Mouse (Mus musculus) ES-Bruce4 (cell line): Measurements from ENCODE around the gene Ugt1a10. TPM values are rescaled to one million over a fixed set of nuclear protein-coding genes. Genes with fewer than 3 reads are reported as not detected.
"Not testable (repeated sequence)": the region's sequence is repeated elsewhere in the genome, so short reads cannot be mapped to it uniquely, and the experiment has no call there.

Experiments
- H3K27ac ChIP-seq: 2 replicates; pipeline ENCODE4 v1.5.1; 2012; ENCODE audit warnings: low read length, inconsistent platforms; ENCODE audit not compliant: insufficient read depth
- H3K27me3 ChIP-seq: 2 replicates; pipeline ENCODE4 v1.6.1; 2012; ENCODE audit warnings: mild to moderate bottlenecking, low read length, inconsistent platforms; ENCODE audit not compliant: control insufficient read depth, poor library complexity, insufficient read depth, severe bottlenecking
- H3K36me3 ChIP-seq: 2 replicates; pipeline ENCODE4 v1.6.1; 2012; ENCODE audit warnings: inconsistent platforms, mild to moderate bottlenecking, low read length, moderate library complexity; ENCODE audit not compliant: control insufficient read depth, poor library complexity, insufficient read depth, severe bottlenecking
- H3K4me1 ChIP-seq: one replicate; pipeline ENCODE4 v1.8.1; 2011; ENCODE audit warnings: low read length; ENCODE audit not compliant: control insufficient read depth, insufficient read depth
- H3K4me3 ChIP-seq: 2 replicates; pipeline ENCODE4 v1.5.1; 2011; ENCODE audit warnings: low read depth, mild to moderate bottlenecking, low read length
- H3K9ac ChIP-seq: 2 replicates; pipeline ENCODE4 v1.6.1; 2012; ENCODE audit warnings: low read depth, mild to moderate bottlenecking, inconsistent platforms; ENCODE audit not compliant: poor library complexity, severe bottlenecking
- H3K9me3 ChIP-seq: replicated peaks from 2 replicates; pipeline ENCODE4 v1.6.1; 2012; ENCODE audit warnings: mild to moderate bottlenecking, low read length, inconsistent platforms; ENCODE audit not compliant: control insufficient read depth, poor library complexity, insufficient read depth, severe bottlenecking
- CTCF ChIP-seq: IDR thresholded peaks from one replicate; pipeline ENCODE4 v1.8.1; 2011; ENCODE audit warnings: low read depth, low read length
- EP300 ChIP-seq: IDR thresholded peaks from 2 replicates; pipeline ENCODE4 v1.6.1; 2011; ENCODE audit warnings: low read depth, low read length; ENCODE audit not compliant: insufficient read depth
- POLR2A ChIP-seq: IDR thresholded peaks from one replicate; pipeline ENCODE4 v1.8.1; 2011; ENCODE audit warnings: low read length; ENCODE audit not compliant: insufficient read depth
- polyA plus RNA-seq: library from polyadenylated mRNA; stranded (reverse); fragments of >200 nt; gene quantifications from 2 replicates; pipeline ENCODE4 v1.2.4, GENCODE M21; 2011; ENCODE audit warnings: low read depth; ENCODE audit not compliant: missing spikeins, insufficient read depth, insufficient read length

Gene Ugt1a10
- polyA plus RNA-seq, 1 experiment: not detected

- TF ChIP-seq EP300: no peak
- TF ChIP-seq CTCF: no peak
- no peak for TF ChIP-seq POLR2A
- Histone ChIP-seq H3K4me3 (no peak overlapping the region), H3K4me1 (no peaks in the 10 kb centered on the region), H3K36me3 (no peaks in the 10 kb centered on the region), H3K27ac (no peak overlapping the region), H3K27me3 (no peaks in the 10 kb centered on the region), H3K9ac (no peak overlapping the region), H3K9me3 (peaks cover 8% of the 10 kb centered on the region)
Measured at GRCm38 (mm10) chr1:88218051-88218450, 162.9 kb downstream of the Ugt1a10 start.

DNA sequence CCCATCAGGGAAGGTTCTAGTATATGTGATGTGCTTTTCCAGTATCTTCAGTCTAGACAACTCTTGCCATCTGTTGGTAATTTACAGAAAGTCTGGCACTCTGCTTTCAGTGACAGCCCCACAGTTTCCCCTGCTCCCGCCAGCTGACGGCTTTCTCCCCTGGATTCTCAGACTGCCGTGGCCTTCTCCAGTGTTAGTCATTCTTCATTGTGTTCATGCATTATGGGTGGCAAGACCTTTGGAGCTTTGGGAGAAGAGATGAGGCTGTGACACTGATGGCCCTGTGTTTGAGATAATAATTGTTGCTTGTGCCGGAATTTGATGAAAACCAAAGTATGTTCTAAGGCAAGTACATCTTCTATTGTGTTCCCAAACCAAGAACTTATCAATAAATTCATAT, 163.4 kb downstream of the Ugt1a10 start:
- Histone ChIP-seq H3K27me3 (no peaks in the 10 kb centered on the region), H3K9me3 (peaks cover 8% of the 10 kb centered on the region), H3K9ac (no peak overlapping the region), H3K36me3 (no peaks in the 10 kb centered on the region), H3K4me1 (no peaks in the 10 kb centered on the region), H3K27ac (no peak overlapping the region), H3K4me3 (no peak overlapping the region)
- TF ChIP-seq EP300: no peak
- TF ChIP-seq CTCF: no peak
- no peak for TF ChIP-seq POLR2A

DNA sequence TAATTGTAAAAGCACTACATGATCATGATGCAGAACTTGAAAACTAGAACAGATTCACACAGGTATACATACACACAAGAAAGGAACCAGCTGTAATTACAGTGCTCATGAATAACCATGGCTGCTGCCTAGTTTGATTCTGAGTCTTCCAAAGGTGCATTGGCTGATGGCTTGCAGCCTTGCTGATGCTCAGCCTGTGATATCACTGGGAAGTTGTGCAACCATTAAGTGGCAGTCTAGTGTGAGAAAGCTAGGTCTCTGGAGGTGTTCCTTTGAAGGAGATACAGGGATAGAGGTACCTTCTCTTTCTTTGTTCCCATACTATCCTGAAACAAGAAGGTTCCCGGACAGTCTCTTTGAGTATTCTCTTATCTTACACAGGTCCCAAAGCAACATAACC, 163.9 kb downstream of the Ugt1a10 start:
- Histone ChIP-seq H3K4me1 (no peaks in the 10 kb centered on the region), H3K27ac (no peak overlapping the region), H3K9me3 (peaks cover 8% of the 10 kb centered on the region), H3K4me3 (no peak overlapping the region), H3K9ac (no peak overlapping the region), H3K36me3 (no peaks in the 10 kb centered on the region), H3K27me3 (no peaks in the 10 kb centered on the region)
- TF ChIP-seq CTCF (no peak), EP300 (no peak), POLR2A (no peak)

DNA sequence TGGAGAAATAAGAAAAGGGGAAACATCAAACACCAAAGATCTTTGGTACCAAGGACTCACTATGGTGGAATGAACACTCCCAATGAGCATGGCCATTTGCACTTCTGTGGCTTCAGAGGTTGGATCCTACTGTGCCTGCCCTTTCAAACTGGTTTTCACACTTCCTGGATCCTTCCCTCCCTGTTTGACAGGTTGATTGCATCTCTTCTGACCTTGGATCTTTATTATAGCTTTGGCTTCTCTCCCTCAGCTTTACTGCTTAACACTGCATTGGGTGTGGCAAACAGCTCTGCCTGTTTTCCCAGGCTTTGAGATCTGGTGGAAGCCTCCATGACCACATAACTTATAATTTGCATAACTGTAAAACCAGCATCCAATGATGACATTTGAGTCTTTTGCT, 165.1 kb downstream of the Ugt1a10 start:
- H3K36me3 ChIP-seq: no peaks in the 10 kb centered on the region
- no peak for TF ChIP-seq EP300
- TF ChIP-seq POLR2A: no peak
- no peak for TF ChIP-seq CTCF
- peaks cover 8% of the 10 kb centered on the region for H3K9me3 ChIP-seq
- H3K4me3 ChIP-seq: no peak overlapping the region
- H3K27me3 ChIP-seq: no peaks in the 10 kb centered on the region
- H3K27ac ChIP-seq: no peak overlapping the region
- H3K9ac ChIP-seq: no peak overlapping the region
- H3K4me1 ChIP-seq: no peaks in the 10 kb centered on the region

- Histone ChIP-seq H3K36me3 (no peaks in the 10 kb centered on the region), H3K27me3 (no peaks in the 10 kb centered on the region), H3K9me3 (peaks cover 4% of the 10 kb centered on the region), H3K4me1 (no peaks in the 10 kb centered on the region), H3K9ac (no peak overlapping the region), H3K4me3 (no peak overlapping the region), H3K27ac (no peak overlapping the region)
- no peak for TF ChIP-seq POLR2A
- no peak for TF ChIP-seq EP300
- TF ChIP-seq CTCF: no peak
Measured at GRCm38 (mm10) chr1:88222216-88222615, 167.0 kb downstream of the Ugt1a10 start.

- H3K27ac ChIP-seq, H3K4me3 ChIP-seq, H3K9me3 ChIP-seq, H3K4me1 ChIP-seq, H3K36me3 ChIP-seq, H3K27me3 ChIP-seq, H3K9ac ChIP-seq: not testable (repeated sequence)
Measured at GRCm38 (mm10) chr1:88223011-88223515, 167.9 kb downstream of the Ugt1a10 start.
